Mouse (Mus musculus): ENCODE measurements around the gene Tmem131l.
A peak's percentile ranks its signal among the peaks of the same experiment; 100 is the strongest.
"Not testable (repeated sequence)": the region's sequence is repeated elsewhere in the genome, so short reads cannot be mapped to it uniquely, and the experiment has no call there.

Gene Tmem131l

GRCm38 (mm10) chr3:83915768-83916496 is 124.0 kb downstream of the Tmem131l start:
- DNase-seq (ENCODE audit: low read depth, low spot score): no peak

- no peak for DNase-seq (ENCODE audit: low read depth, low spot score)
These were observed 124.9 kb downstream of the Tmem131l start for GRCm38 (mm10) chr3:83915102-83915501.

GRCm38 (mm10) chr3:83910707-83911106 is 129.3 kb downstream of the Tmem131l start:
- DNase-seq (ENCODE audit: low read depth, low spot score): no peak

GRCm38 (mm10) chr3:83906185-83906584 is 133.8 kb downstream of the Tmem131l start:
- no peak for DNase-seq (ENCODE audit: low read depth, low spot score)

- no peak for DNase-seq (ENCODE audit: low read depth, low spot score)
These were observed 134.8 kb downstream of the Tmem131l start for GRCm38 (mm10) chr3:83905161-83905560.

GRCm38 (mm10) chr3:83904176-83904958 is 135.6 kb downstream of the Tmem131l start:
- DNase-seq (ENCODE audit: low read depth, low spot score): no peak

- no peak for DNase-seq (ENCODE audit: low read depth, low spot score)
These were observed 137.0 kb downstream of the Tmem131l start for GRCm38 (mm10) chr3:83902943-83903342.

- no peak for DNase-seq (ENCODE audit: low read depth, low spot score)
These were observed 137.5 kb downstream of the Tmem131l start for GRCm38 (mm10) chr3:83902459-83902858.

- no peak for DNase-seq (ENCODE audit: low read depth, low spot score)
These were observed 139.1 kb downstream of the Tmem131l start for GRCm38 (mm10) chr3:83900756-83901373.

GRCm38 (mm10) chr3:83899556-83899955 is 140.4 kb downstream of the Tmem131l start:
- DNase-seq (ENCODE audit: low read depth, low spot score): peak; percentile 19

- no peak for DNase-seq (ENCODE audit: low read depth, low spot score)
These were observed 141.7 kb downstream of the Tmem131l start for GRCm38 (mm10) chr3:83898246-83898645.

- DNase-seq (ENCODE audit: low read depth, low spot score): no peak
These were observed 144.2 kb downstream of the Tmem131l start for GRCm38 (mm10) chr3:83895811-83896210.

GRCm38 (mm10) chr3:83895111-83895510 is 144.9 kb downstream of the Tmem131l start:
- no peak for DNase-seq (ENCODE audit: low read depth, low spot score)

- no peak for DNase-seq (ENCODE audit: low read depth, low spot score)
These were observed 154.8 kb downstream of the Tmem131l start for GRCm38 (mm10) chr3:83885163-83885562.

- DNase-seq (ENCODE audit: low read depth, low spot score): not testable (repeated sequence)
These were observed 160.5 kb downstream of the Tmem131l start for GRCm38 (mm10) chr3:83879261-83880050.

GRCm38 (mm10) chr3:83878801-83879200 is 161.2 kb downstream of the Tmem131l start:
- no peak for DNase-seq (ENCODE audit: low read depth, low spot score)

GRCm38 (mm10) chr3:83876299-83876698 is 163.7 kb downstream of the Tmem131l start:
- DNase-seq (ENCODE audit: low read depth, low spot score): no peak

GRCm38 (mm10) chr3:83875078-83875477 is 164.9 kb downstream of the Tmem131l start:
- not testable (repeated sequence) for DNase-seq (ENCODE audit: low read depth, low spot score)

GRCm38 (mm10) chr3:83872853-83873252 is 167.1 kb downstream of the Tmem131l start:
- DNase-seq (ENCODE audit: low read depth, low spot score): not testable (repeated sequence)

GRCm38 (mm10) chr3:83871962-83872361 is 168.0 kb downstream of the Tmem131l start:
- not testable (repeated sequence) for DNase-seq (ENCODE audit: low read depth, low spot score)

- not testable (repeated sequence) for DNase-seq (ENCODE audit: low read depth, low spot score)
These were observed 168.4 kb downstream of the Tmem131l start for GRCm38 (mm10) chr3:83871559-83871958.
